Mouse (Mus musculus) stomach, embryonic 15.5 days (tissue): ENCODE results near the gene Zfp101. TPM values are rescaled to one million over a fixed set of nuclear protein-coding genes. Genes with fewer than 3 reads are reported as not detected.

Source experiments
- ATAC-seq: fragments of 200-750 bp; cut with Nextera tagmentation; 2 replicates; pipeline ENCODE4 v1.8.0; 2017; ENCODE audit warnings: low read depth, moderate number of reproducible peaks, moderate TSS enrichment; ENCODE audit not compliant: insufficient read depth, low FRiP score
- H3K27ac ChIP-seq: fragments of 300-500 bp; sonication (generic); 2 replicates; pipeline ENCODE4 v1.5.1; 2015; ENCODE audit warnings: mild to moderate bottlenecking, inconsistent platforms
- H3K27me3 ChIP-seq: fragments of 300-500 bp; sonication (generic); replicated peaks from 2 replicates; pipeline ENCODE4 v1.6.1; 2015; ENCODE audit warnings: inconsistent platforms
- H3K36me3 ChIP-seq: fragments of 300-500 bp; sonication (generic); 2 replicates; pipeline ENCODE4 v1.6.1; 2015; ENCODE audit warnings: inconsistent platforms
- H3K4me1 ChIP-seq: fragments of 300-500 bp; sonication (generic); 2 replicates; pipeline ENCODE4 v1.6.1; 2015; ENCODE audit warnings: inconsistent platforms
- H3K4me2 ChIP-seq: fragments of 300-500 bp; sonication (generic); 2 replicates; pipeline ENCODE4 v1.6.1; 2015; ENCODE audit warnings: mild to moderate bottlenecking, inconsistent platforms
- H3K4me3 ChIP-seq: fragments of 300-500 bp; sonication (generic); replicated peaks from 2 replicates; pipeline ENCODE4 v1.5.1; 2015; ENCODE audit warnings: inconsistent platforms
- H3K9ac ChIP-seq: fragments of 300-500 bp; sonication (generic); 2 replicates; pipeline ENCODE4 v1.6.1; 2015; ENCODE audit warnings: inconsistent platforms
- H3K9me3 ChIP-seq: fragments of 300-500 bp; sonication (generic); 2 replicates; pipeline ENCODE4 v1.6.1; 2016; ENCODE audit warnings: inconsistent platforms
- WGBS: fragments of 180-500 bp; shearing (Covaris S2); methylation state at CpG from one replicate; pipeline ENCODE4 v1.1.7; 2015; 5-methylcytosine and 5-hydroxymethylcytosine counted together
- polyA plus RNA-seq: library from polyadenylated mRNA; unstranded; fragments of >200 nt; fragmentation: Nextera tagmentation; extraction: Ambion mirVana; gene quantifications from 2 replicates; pipeline ENCODE4 v1.2.1, GENCODE M21; 2015

The Zfp101 gene
- 12.6 and 17.6 TPM in 2 replicates for polyA plus RNA-seq

GRCm38 (mm10) chr17:33394182-33395034 is at the start of gene Zfp101:
Zfp101 (minus strand) TSS chr17:33394641.
- ATAC-seq = peak; percentile 98

GRCm38 (mm10) chr17:33441159-33441558 is 46.7 kb upstream of the Zfp101 start:
- Histone ChIP-seq H3K9me3 (no peaks in the 10 kb centered on the region), H3K36me3 (no peaks in the 10 kb centered on the region), H3K9ac (no peak overlapping the region), H3K27ac (no peak overlapping the region), H3K4me3 (no peak overlapping the region), H3K4me1 (no peaks in the 10 kb centered on the region), H3K4me2 (no peak overlapping the region), H3K27me3 (no peaks in the 10 kb centered on the region)
- no peak for ATAC-seq

More at GRCm38 (mm10) chr17:33394182-33395034, at the start of gene Zfp101:
- Histone ChIP-seq H3K27ac (peak within 1 kb of the TSS; percentile 74), H3K9me3 (no peaks in the 10 kb centered on the region), H3K4me2 (peak within 1 kb of the TSS; percentile 57), H3K9ac (peak within 1 kb of the TSS; percentile 80), H3K4me1 (0 out of 2 replicates have a peak, but pooled peaks cover 2% of the 10 kb centered on the region), H3K27me3 (no peaks in the 10 kb centered on the region), H3K36me3 (no peaks in the 10 kb centered on the region), H3K4me3 (peak within 1 kb of the TSS; percentile 91)
- under 1% methylated on average over 44 of the region's 44 CpGs for WGBS

- Histone ChIP-seq H3K4me3 (no peak overlapping the region), H3K9ac (no peak overlapping the region), H3K36me3 (no peaks in the 10 kb centered on the region), H3K9me3 (no peaks in the 10 kb centered on the region), H3K4me2 (no peak overlapping the region), H3K27me3 (no peaks in the 10 kb centered on the region), H3K27ac (no peak overlapping the region), H3K4me1 (no peaks in the 10 kb centered on the region)
- no peak for ATAC-seq
- WGBS = 49% methylated on average over 5 of the region's 5 CpGs
These were observed 45.5 kb upstream of the Zfp101 start for GRCm38 (mm10) chr17:33439922-33440321.

- H3K27me3 ChIP-seq = no peaks in the 10 kb centered on the region
- 60% methylated on average over 1 of the region's 1 CpGs for whole genome bisulfite sequencing
- ATAC-seq = no peak
These were observed 44.7 kb upstream of the Zfp101 start for GRCm38 (mm10) chr17:33439148-33439547.

GRCm38 (mm10) chr17:33432019-33432946 is 37.8 kb upstream of the Zfp101 start, which contains the start of gene Actl9:
Actl9 (plus strand) TSS chr17:33432896.
- H3K27me3 ChIP-seq = no peaks in the 10 kb centered on the region
- no peaks in the 10 kb centered on the region for H3K9me3 ChIP-seq
- H3K36me3 ChIP-seq = no peaks in the 10 kb centered on the region
- no peak within 1 kb of the TSS for H3K4me3 ChIP-seq
- H3K4me1 ChIP-seq = no peaks in the 10 kb centered on the region
- no peak within 1 kb of the TSS for H3K27ac ChIP-seq
- WGBS = 68% methylated on average over 3 of the region's 3 CpGs
- H3K4me2 ChIP-seq = no peak within 1 kb of the TSS
- ATAC-seq = no peak
- no peak within 1 kb of the TSS for H3K9ac ChIP-seq

More at GRCm38 (mm10) chr17:33439148-33439547, 44.7 kb upstream of the Zfp101 start:
- Histone ChIP-seq H3K9me3 (no peaks in the 10 kb centered on the region), H3K9ac (no peak overlapping the region), H3K36me3 (no peaks in the 10 kb centered on the region), H3K4me2 (no peak overlapping the region), H3K27ac (no peak overlapping the region), H3K4me3 (no peak overlapping the region), H3K4me1 (no peaks in the 10 kb centered on the region)

- WGBS = 90% methylated on average over 5 of the region's 5 CpGs
- Histone ChIP-seq H3K9ac (no peak overlapping the region), H3K36me3 (no peaks in the 10 kb centered on the region)
These were observed 2.2 kb downstream of the Zfp101 start for GRCm38 (mm10) chr17:33392271-33392670.

GRCm38 (mm10) chr17:33385705-33386104 is 8.7 kb downstream of the Zfp101 start:
- Histone ChIP-seq H3K27ac (no peak overlapping the region), H3K4me1 (no peaks in the 10 kb centered on the region), H3K4me3 (no peak overlapping the region), H3K36me3 (peaks cover 29% of the 10 kb centered on the region), H3K9ac (no peak overlapping the region), H3K4me2 (no peak overlapping the region), H3K9me3 (no peaks in the 10 kb centered on the region), H3K27me3 (no peaks in the 10 kb centered on the region)
- no peak for ATAC-seq

More at GRCm38 (mm10) chr17:33392271-33392670, 2.2 kb downstream of the Zfp101 start:
- H3K4me1 ChIP-seq = 0 out of 2 replicates have a peak, but pooled peaks cover 2% of the 10 kb centered on the region
- H3K4me2 ChIP-seq = no peak overlapping the region
- H3K27ac ChIP-seq = no peak overlapping the region
- no peaks in the 10 kb centered on the region for H3K27me3 ChIP-seq
- H3K4me3 ChIP-seq = no peak overlapping the region
- H3K9me3 ChIP-seq = no peaks in the 10 kb centered on the region
- no peak for ATAC-seq

- no peak overlapping the region for H3K9ac ChIP-seq
- WGBS = 83% methylated on average over 3 of the region's 3 CpGs
- H3K4me3 ChIP-seq = no peak overlapping the region
- H3K36me3 ChIP-seq = no peaks in the 10 kb centered on the region
- ATAC-seq = no peak
- H3K9me3 ChIP-seq = no peaks in the 10 kb centered on the region
- no peak overlapping the region for H3K4me2 ChIP-seq
- no peaks in the 10 kb centered on the region for H3K4me1 ChIP-seq
- H3K27me3 ChIP-seq = no peaks in the 10 kb centered on the region
- no peak overlapping the region for H3K27ac ChIP-seq
These were observed 21.6 kb downstream of the Zfp101 start for GRCm38 (mm10) chr17:33372795-33373194.

GRCm38 (mm10) chr17:33358411-33359384 is 35.7 kb downstream of the Zfp101 start, which contains the start of gene Zfp81:
Zfp81 (minus strand) TSS chr17:33358878.
- peak within 1 kb of the TSS; percentile 57 for H3K9ac ChIP-seq
- no peaks in the 10 kb centered on the region for H3K36me3 ChIP-seq
- H3K9me3 ChIP-seq = no peaks in the 10 kb centered on the region
- 4% methylated on average over 47 of the region's 47 CpGs for WGBS
- ATAC-seq = peak; percentile 100
- H3K4me2 ChIP-seq = peak within 1 kb of the TSS; percentile 78
- peak within 1 kb of the TSS; percentile 78 for H3K4me3 ChIP-seq
- H3K27ac ChIP-seq = peak within 1 kb of the TSS; percentile 84
- H3K27me3 ChIP-seq = no peaks in the 10 kb centered on the region
- H3K4me1 ChIP-seq = no peaks in the 10 kb centered on the region

GRCm38 (mm10) chr17:33352981-33353380 is 41.5 kb downstream of the Zfp101 start:
- 94% methylated on average over 1 of the region's 1 CpGs for WGBS
- Histone ChIP-seq H3K4me3 (no peak overlapping the region), H3K36me3 (no peaks in the 10 kb centered on the region), H3K27me3 (no peaks in the 10 kb centered on the region), H3K27ac (no peak overlapping the region), H3K4me1 (no peaks in the 10 kb centered on the region), H3K9ac (no peak overlapping the region), H3K9me3 (peaks cover 7% of the 10 kb centered on the region; the same call in 1 of the 2 replicates), H3K4me2 (no peak overlapping the region)
- ATAC-seq = no peak
